Mouse (Mus musculus): ENCODE measurements around the gene Gm7945.
A peak's percentile ranks its signal among the peaks of the same experiment; 100 is the strongest.
"Not testable (repeated sequence)": the region's sequence is repeated elsewhere in the genome, so short reads cannot be mapped to it uniquely, and the experiment has no call there.

The Gm7945 gene

GRCm38 (mm10) chr14:41386279-41386678 lies at the start of gene Gm7945:
Gene Gm7945, minus strand, starts transcription at chr14:41386379.
- not testable (repeated sequence) for DNase-seq

DNA sequence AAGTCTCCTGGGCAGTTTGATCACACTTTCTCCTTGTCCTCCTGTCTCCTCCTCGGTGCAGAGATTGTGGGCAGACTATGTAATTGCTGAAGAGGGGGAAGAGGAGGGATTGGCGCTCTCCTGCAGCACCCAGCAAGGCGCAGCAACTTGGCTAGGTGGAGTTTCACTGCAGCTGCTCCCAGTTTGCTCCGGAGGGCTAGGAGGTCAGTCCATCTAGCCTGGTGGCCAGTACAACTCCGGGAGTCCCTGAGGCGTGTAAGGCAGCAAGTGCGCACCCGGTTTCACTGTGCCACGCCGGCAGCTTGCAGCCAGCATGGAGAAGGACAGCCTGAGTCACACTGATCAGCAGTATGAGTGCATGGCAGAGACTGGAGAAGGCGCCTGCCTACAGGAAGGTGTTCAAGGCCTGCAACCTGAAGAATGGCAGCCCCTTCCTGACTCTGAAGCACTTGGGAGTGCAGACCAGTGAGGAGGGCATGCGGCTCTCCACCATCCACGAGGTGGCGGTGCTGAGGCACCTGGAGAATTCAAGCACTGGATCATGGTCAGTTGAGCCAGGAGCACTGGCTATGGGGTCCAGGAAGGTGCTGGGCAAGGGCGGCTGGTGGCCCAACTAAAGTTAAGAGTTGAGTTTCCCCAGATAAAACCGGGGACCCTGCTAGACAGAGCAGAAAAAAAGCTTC lies 39.4 kb upstream of the Gm7945 start:
- peak; percentile 40 to 51 for DNase-seq

- peak in 1 of 2 experiments; percentile 6 for DNase-seq
Observed at GRCm38 (mm10) chr14:41424694-41425093, 38.5 kb upstream of the Gm7945 start.

GRCm38 (mm10) chr14:41408181-41408580 lies 22.0 kb upstream of the Gm7945 start, which contains the start of gene Gm6482:
Gene Gm6482, minus strand, starts transcription at chr14:41408281.
- DNase-seq = not testable (repeated sequence)

DNA sequence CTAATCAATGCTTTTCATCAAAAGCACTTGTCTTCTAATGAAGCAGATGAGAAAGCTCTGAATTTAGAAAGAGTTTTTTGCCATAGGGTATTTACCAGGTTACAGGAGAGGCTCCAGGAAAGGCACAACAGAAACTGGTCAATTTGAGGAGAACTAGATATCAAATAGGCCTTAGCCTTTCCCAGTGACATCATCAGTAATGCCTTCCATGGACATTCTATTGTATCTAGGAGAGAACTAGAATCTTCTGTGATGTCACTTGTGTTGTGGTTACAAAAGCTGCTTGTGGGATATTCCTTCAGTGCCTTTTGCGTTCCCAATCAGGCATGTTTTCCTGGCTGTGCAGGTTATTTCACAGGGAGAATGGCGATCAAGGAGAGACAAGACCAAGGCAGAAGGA lies 37.9 kb downstream of the Gm7945 start, which contains the start of gene Gm5798:
Gene Gm5798 (plus strand): TSS at position 301 of the 400 bp plus-strand sequence.
- DNase-seq = not testable (repeated sequence)

Data from kidney, postnatal 4 days (tissue).